Mouse (Mus musculus): Measurements from ENCODE around the gene Rasd2.

Gene Rasd2

DNA sequence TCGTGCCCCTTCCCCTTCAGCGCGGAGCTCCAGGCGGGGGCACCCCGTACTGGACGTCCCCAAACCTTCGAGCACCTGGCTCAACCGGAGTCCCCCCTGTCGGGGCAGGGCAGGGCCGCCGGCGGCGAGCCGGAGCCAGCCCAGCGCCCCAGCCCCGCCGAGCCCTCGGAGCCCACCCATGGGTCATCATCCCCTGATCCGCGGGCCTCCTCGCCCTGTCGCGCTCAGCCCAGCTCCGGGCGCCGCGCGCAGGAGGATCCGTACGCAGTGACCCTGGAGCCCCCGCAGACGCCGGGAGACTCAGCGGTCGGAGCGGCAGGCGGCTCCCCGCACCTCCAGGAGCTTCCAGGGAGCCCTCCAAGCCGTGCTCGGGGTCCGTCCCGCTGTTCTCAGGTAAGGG is at the start of gene Rasd2:
TSS of gene Rasd2 (plus strand) at position 259 of the 400 bp plus-strand sequence.
- DNase-seq (ENCODE audit: low read depth, low spot score): no peak

DNA sequence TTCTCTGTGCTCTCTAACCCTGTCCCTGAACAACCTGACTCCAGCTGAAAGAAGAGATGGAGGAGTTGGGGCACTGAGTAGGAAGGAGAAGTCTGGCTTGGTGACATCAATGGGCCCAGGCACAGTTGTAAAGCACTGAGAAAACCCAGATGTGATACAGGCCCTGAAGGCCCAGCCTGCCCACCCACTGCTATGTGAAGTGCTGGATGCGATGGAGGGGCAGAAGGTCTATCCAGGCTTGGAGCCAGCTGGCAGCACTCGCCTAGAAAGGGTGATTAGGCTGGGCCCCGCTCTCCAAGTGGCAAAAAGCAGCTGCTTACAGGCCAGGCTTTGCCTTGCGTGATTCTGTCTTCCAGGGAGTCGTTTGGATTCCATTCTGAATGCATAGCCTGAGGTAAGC is 44.4 kb upstream of the Rasd2 start:
- peak; percentile 3 for DNase-seq (ENCODE audit: low read depth, low spot score)

DNA sequence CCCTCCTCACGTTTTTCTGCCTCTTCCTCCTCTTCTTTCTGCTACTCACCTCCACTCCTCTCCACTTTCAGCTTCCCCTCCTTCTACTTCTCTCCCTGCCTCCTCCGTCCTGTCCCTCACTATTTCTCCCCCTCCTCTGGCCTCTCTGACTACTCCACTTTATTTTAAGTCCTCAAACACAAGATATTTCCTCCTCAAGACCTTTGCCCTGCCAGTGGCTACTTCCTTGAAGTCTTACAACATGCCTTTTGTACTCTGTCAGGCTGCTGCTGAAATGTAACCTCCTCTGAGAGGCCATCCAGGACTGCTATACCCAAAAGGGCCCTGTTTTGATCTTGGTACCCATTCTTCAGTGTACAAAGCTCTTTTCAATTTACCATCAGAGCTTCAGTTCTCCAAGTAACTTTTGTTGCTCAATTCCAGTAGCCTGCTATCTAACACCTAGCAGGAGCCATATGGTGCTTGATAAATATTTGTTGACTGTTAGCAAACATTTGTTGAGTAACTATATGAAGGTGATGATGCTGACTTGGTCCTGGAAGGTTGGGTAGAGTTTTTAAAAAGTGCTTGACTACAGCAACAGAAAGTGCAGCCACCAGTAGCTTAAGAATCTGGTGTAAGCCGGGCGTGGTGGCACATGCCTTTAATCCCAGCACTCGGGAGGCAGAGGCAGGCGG is 41.6 kb upstream of the Rasd2 start:
- DNase-seq (ENCODE audit: low read depth, low spot score): no peak

DNA sequence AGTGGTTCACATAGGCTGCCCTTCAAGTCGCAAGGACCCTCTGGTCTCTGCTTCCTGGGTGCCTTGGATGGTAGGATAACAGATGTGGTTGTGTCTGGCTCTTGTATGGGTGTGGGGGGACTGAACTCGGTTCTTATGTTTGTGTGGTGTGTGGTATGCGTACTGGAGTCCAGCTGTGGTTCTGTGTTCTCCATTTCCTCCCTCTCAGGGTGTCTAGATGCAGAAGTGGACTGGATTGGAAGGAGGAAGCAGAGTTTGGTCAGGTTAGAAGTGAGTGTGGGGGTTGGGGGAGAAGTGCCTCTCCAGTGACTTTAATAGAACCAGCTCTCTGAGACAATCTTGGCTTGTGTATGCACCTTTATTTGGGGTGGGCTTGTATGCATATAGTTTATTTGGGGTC is 20.7 kb upstream of the Rasd2 start:
- no peak for DNase-seq (ENCODE audit: low read depth, low spot score)

DNA sequence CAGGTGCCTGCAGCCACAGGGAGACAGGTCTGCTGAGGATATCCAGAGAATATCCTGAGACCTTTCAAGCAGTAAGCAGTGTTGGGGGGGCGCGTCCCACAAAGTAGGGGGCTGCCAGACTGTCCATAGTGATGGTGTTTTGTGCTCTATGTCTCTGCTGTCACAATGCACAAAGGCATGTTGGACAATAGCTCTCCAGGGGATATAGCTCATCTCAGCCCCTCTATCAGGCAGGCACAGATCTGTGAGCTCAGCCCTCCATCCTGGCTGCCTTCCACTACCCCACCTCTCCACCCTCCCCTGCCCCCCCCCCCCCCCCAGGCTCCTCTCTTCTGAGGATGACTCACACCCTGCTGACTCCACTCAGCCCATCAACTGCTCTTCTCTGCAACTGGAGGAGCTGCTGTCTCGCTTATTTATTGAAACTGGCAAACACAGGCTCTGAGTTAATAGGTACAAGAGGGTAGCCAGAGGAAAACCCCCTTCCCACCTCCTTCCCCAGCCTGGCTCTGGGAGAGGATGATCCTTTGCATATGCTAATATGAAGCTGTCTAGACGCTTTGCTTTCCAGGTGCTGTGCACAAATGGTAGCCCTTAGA is 19.2 kb upstream of the Rasd2 start:
- no peak for DNase-seq (ENCODE audit: low read depth, low spot score)

DNA sequence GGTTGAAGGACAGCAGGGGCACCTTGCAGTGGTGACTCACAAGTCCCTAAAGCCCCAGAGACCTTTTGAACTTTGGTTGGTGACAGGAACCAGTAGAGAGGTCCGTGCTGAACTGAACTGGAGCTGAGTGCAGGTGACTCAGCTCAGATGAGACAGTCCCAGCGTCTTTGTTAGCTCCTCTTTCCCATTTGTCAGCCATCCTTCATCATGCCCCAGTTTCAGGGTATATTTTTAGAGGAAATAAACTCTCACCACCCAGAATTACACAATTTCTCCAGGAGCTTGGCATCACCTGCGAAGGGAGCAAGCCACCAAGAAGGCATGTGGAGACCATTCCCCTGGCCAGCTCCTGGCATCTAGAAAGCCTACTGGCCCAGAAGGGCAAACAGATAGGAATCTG is 16.6 kb upstream of the Rasd2 start:
- DNase-seq (ENCODE audit: low read depth, low spot score): no peak

DNA sequence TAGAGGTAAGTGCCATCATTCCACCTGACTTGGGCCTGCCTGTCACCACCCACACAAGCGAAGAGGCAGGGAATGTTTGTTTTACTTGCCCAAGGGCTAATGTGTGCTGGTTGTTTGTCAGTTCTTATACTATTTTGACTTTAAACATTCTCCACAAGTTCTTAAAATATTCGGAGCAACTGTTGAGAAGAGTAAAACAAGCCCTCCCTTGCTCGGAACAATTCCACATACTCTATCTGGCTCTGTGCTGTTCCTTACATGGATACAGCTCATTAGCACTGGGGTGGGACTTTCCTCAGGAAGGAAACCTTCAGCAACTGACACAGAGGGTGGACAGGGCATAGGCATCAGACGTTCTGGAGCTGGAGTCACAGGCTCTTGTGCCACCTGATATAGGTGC is 15.9 kb upstream of the Rasd2 start:
- DNase-seq (ENCODE audit: low read depth, low spot score): no peak

DNA sequence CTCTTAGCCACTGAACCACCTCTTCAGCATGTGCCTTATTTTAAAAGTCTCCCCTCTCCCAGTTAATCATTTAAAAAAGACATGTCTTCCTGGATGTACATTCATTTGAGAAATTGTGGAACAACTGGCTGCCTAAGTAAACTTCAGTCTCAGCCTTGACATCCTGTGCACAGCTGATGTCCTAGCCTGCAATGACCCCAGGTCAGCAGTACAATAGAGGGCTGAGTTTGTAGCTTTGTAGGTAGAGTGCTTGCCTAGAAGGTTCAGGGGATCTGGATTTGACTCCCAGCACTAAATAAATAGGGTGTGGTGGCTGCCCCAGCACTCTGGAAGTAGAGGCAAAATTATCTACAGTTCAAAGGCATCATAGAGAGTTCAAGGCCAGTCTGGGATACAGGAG is 15.4 kb upstream of the Rasd2 start:
- DNase-seq (ENCODE audit: low read depth, low spot score): no peak

DNA sequence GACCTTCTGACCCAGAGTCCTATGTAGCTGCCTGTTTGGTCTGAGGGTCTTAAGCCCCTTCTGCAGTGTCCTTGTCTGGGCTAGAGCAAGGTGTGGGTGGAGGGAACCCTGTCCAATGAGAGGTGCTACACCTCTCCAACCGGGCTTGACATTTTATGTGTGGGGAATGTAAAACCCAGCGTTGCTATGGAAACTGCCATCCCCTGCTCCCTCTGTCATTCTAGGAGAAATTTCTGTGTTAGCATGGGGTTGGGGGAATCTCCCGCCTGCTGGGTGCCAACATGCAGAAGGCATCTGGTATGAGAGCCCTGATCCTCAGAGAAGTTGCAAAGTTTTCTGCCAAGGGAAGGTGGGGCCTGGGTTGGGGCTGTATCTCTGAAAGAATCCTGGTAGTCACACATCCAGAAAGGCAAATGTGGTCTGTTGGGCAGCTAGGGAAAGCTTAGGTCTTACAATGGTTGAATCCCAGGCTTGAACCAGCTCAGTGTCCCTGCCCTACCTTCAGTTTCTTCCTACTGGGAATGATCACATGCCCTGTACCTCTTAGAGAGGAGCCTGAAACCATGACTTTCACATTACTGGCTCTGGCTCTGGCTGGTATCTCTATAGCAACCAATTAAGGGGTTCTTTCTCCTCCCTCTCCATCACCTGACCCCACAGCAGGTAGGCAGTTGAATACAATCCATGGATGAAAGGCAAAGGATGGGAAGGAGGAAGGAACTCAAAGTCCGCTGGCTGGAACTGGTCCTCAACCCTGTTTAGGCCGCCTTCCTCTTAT is 14.6 kb upstream of the Rasd2 start:
- DNase-seq (ENCODE audit: low read depth, low spot score): no peak

DNA sequence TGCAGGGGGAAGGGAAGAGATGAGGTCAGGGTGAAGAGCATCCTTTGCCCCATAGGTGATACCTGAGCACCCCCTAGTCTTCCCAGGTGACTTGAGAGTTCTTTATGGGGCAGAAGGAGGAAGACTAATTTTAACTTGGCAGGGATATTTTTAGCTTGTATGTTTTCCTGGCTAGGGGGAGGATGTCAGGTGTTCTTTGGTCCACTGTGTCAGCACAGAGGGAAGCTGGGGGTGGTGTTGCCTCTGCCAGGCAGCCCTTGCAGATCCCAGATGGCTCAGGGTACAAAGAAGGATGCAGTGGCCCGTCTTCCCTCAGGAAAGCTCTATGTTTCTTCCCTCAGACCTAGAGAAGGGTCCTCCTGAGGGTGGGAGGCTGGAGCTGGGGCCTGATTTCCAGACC is 13.8 kb upstream of the Rasd2 start:
- DNase-seq (ENCODE audit: low read depth, low spot score): no peak

DNA sequence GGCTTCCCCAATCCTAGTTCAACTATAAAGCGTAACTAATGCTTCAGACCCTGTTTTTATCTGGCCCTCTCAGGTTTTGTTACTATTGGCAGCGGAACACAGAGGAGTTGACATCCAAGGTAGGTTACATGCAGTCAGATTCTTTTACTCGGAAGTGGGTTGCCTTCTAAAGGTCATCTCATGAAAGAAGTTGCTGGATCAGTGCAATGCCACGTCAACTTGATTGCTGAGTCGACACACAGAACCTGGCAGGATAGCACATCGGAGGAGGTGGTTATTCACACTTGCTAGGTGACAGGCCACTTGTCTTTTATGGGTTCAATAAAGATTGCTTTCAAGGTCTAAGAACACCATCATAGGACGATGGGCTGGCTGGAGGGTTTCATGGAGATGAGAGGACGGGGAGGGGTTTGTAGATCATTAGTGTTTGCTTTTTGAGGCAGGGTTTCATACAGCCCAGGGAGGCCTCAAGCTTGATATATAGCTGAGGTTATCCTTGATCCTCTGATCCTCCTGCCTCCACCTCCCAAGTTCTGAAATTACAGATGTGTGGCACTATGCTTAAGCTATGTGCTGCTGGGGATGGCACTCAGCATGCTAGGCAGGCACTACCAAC is 11.6 kb upstream of the Rasd2 start:
- DNase-seq (ENCODE audit: low read depth, low spot score): no peak

DNA sequence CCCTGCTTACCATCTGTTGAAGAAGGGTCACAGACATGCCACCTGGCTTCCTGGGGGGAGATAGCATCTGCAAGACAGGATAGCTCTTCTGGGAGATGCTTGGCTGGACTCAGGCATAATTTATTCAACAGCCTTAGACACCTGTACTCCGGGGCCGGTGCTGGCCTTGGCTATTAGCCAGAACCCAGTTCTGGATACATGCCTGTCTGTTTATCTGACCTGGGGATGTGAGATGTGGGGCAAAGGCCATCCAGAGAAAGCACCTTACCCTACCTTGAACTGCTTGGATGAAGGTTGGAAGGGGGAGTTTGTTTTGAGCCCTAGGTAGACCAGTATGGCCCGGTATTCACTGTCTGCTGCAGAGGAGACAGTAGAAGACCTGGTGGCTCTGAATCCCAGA is 10.8 kb upstream of the Rasd2 start:
- no peak for DNase-seq (ENCODE audit: low read depth, low spot score)

DNA sequence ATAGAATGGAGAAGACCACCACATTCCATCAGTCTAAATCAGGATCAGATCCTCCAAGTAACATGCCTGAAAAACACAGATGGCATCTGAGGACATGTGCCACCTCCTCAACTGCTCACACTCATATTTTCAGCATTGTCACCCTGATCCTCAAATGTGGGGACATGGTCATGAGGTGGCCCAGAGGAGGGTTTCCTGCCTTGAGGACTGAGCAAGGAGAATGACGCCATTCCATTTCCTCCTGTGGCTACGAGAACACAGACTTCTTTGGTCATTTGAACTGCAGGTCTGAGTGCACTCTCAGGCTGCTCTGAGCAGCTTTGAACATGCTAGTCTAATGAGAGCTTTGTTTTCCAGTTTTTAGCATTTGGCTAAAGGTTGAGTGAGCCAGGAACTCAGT is 10.3 kb upstream of the Rasd2 start:
- no peak for DNase-seq (ENCODE audit: low read depth, low spot score)

DNA sequence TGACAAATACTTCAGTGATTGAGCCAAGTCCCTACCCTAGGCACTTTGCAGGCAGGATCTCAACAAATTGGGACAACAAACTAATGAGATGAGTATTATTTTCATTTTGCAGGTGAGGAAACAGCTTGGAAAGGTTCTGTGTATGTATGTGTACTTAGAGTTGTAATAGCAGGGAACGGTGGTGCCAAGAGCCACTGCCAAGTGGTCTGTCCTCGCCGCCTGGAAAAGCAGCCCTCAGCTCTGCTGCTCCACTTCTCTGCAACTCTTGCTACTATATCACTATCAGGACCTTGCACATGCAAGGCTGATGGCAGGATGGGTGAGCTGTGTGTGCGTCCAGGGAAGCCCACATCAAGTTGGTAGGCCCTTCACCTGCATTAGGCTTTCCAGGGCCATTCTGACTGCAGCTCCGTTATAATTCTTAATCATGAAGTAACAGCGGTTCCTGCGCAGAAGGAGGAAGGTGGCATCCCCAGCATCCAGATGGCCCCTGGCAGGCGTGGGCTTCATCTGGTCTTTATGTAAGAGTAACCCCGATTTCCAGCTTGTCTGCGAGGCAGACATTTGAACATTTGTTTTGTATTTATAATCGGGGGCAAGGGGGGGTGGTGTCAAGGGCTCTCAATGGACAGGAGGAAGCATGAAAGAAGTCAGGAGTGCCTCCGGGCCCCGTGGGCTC is 9.4 kb upstream of the Rasd2 start:
- no peak for DNase-seq (ENCODE audit: low read depth, low spot score)

DNA sequence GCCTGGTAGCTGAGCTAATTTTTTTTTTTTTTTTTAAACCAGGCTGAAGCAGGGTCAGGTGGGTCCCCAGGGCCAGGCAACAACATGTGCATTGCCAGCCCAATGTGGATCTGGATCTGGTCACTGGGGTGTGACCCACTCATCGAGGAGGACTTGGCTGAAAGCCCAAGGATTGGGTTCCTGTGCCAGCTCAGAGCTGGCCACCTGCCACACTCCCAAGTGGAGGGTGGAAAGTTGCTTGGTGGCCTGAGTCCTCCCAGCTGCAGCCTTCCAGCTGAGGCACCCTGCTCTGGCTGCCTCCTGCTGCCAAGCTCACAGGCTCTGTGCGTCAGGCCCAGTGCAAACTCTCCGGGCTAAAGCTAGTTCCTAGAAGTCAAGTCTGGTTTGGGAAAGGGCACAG is 2.3 kb upstream of the Rasd2 start:
- DNase-seq (ENCODE audit: low read depth, low spot score): no peak

DNA sequence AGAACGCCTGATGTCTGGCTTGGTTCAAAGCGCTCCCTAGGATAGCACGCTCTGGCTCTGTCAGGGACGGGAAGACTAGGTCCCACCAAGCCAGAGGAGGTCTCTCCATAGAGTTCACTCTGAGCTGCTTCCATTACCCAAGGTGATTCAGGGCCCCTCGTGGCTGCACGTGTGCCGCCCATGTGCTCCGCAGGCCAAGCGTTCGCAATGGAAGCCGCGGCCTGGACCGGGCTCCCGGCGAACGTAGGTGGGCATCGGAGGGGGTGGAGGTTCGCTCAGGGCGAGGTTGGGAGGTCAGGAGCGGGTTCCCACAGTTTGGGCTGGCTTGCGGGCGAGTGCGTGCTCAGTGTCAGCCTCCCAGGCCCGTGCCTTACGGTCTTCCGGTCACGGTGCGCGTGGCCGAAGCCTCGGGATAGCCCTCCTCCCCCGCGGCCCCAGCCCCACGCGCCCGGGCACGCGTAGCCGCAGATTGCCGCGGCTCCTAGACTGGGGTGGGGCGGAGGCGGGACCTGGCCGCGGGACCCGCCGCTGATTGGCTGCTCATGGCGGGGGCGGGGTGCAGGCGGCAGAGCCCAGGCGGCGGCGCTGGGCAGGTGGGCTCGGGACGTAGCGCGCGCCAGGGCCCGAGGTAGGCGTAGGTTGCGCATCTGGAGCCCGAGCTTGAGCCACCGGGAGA is 975 bp upstream of the Rasd2 start:
- peak; percentile 68 for DNase-seq (ENCODE audit: low read depth, low spot score)

DNA sequence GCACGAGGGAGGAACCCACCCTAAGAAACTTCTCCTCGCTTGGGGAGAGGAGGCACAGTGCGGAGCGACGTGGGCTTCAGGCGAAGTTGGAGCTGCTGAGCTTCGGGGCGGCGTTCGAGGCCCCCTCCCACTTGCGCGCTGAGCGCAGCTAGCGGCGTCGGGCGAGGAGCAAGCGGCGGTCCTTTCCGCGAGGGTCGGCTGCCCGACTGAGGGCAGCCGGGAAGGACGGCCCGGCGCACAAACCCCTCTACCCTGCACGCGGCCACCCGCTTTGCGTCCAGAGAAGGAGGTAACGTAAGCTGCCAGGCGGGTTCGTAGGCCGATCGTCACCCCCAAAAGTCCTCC is 465 bp upstream of the Rasd2 start:
- no peak for DNase-seq (ENCODE audit: low read depth, low spot score)

DNA sequence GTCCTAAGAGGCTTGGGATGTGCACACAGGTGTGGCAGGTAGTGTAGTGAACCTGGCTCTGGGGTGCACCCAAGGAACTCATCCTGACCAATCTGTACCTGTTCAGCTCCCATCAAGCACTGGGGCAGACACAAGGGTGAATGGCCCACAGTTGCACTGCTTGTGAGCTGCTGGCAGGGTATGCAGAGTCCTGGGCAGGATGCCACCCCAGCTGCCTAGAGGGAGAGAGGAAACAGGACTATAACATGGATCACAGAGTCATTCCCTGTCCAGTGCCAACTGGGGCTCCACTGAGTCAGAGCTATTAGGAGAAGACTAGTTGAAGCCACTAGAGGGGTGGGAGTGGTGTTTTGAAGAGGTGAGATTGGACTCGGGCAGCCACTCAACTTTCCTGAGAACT is 1.3 kb downstream of the Rasd2 start:
- no peak for DNase-seq (ENCODE audit: low read depth, low spot score)

DNA sequence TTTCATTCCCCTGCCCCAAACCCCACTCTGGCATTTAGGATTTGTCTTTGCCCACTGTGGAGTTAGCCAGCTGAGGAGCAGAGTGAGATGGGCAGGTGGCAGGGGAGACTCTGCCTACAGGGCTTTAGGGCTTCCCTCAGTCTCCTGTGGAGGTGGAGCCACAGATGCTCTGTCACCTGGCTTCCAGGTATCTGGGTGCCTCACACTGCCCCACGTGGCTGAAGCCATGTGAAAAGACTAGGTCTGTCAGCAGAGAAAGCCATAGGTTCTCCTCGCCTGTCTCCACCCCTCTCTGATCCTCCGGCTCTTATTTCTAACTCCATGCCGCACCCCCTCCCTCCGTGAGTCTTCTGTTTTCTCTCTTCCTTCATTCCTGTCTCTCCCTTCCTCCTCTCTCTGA is 2.2 kb downstream of the Rasd2 start:
- no peak for DNase-seq (ENCODE audit: low read depth, low spot score)

DNA sequence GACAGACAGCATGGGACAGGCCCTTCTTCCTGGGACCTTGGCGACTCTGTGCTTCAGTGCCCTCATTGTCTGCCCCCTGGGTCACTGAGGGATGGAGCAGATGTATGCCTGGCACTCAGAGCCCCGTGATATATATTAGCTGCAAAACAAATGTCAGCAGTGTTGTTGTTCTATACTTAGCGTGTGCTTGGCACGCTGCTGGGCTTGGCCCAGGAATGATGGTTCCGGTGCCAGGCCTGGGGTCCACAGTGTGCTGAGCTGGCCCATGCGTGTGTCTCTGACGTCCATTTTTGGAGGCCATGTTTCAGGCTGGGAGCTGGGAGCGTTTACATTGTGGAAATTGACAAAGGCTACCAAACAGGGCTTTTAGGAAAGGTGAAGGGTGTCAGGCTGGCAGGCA is 3.1 kb downstream of the Rasd2 start:
- no peak for DNase-seq (ENCODE audit: low read depth, low spot score)

DNA sequence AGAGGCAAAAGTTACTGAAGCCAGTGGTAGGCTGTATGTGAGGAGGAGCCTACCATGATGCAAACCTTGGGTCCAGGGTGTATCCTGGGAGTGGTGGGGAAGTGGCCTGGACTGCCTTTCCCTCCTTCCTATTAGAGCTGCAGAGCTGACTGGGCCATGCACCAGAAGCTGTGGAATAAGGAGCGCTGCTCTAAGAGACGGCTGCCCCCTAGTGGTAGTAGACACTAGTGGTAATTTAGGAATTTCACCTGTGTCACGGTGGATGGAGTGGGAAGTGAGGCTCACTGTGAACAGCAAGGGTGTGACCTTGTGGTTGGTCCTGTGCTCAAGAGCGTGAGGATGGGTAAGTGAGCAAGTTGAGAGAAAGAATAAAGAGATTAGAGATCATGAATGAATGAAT is 4.2 kb downstream of the Rasd2 start:
- peak; percentile 47 for DNase-seq (ENCODE audit: low read depth, low spot score)
